Mouse (Mus musculus) midbrain, postnatal 0 days (tissue): ENCODE results near the gene Stac2. TPM values are rescaled to one million over a fixed set of nuclear protein-coding genes. Genes with fewer than 3 reads are reported as not detected.

ENCODE experiments used
- ATAC-seq: fragments of 200-750 bp; cut with Nextera tagmentation; 2 replicates; pipeline ENCODE4 v1.8.0; 2017; ENCODE audit warnings: moderate number of reproducible peaks, mild to moderate bottlenecking, moderate TSS enrichment, moderate library complexity; ENCODE audit not compliant: low FRiP score
- DNase-seq: peaks from one replicate; pipeline ENCODE4 v3.0.0-alpha.2; 2015; ENCODE audit warnings: low spot score
- H3K27ac ChIP-seq: fragments of 300-500 bp; sonication (generic); 2 replicates; pipeline ENCODE4 v1.5.1; 2014; ENCODE audit warnings: low read depth, mild to moderate bottlenecking, low read length, mixed read lengths
- H3K27me3 ChIP-seq: fragments of 300-500 bp; sonication (generic); 2 replicates; pipeline ENCODE4 v1.6.1; 2014; ENCODE audit warnings: low read length, control low read depth, mixed read lengths; ENCODE audit not compliant: insufficient read depth
- H3K36me3 ChIP-seq: fragments of 300-500 bp; sonication (generic); 2 replicates; pipeline ENCODE4 v1.6.1; 2014; ENCODE audit warnings: low read length, control low read depth, mixed read lengths; ENCODE audit not compliant: insufficient read depth
- H3K4me1 ChIP-seq: fragments of 300-500 bp; sonication (generic); 2 replicates; pipeline ENCODE4 v1.6.1; 2014; ENCODE audit warnings: mild to moderate bottlenecking, control low read depth, antibody characterized with exemption, low read length, mixed read lengths; ENCODE audit not compliant: insufficient read depth
- H3K4me2 ChIP-seq: fragments of 300-500 bp; sonication (generic); 2 replicates; pipeline ENCODE4 v1.6.1; 2014; ENCODE audit warnings: low read depth, mild to moderate bottlenecking, low read length, mixed read lengths; ENCODE audit not compliant: poor library complexity, severe bottlenecking
- H3K4me3 ChIP-seq: fragments of 300-500 bp; sonication (generic); 2 replicates; pipeline ENCODE4 v1.5.1; 2014; ENCODE audit warnings: low read depth, mild to moderate bottlenecking, low read length, moderate library complexity
- H3K9ac ChIP-seq: fragments of 300-500 bp; sonication (generic); replicated peaks from 2 replicates; pipeline ENCODE4 v1.6.1; 2014; ENCODE audit warnings: mild to moderate bottlenecking, low read length, moderate library complexity, mixed read lengths; ENCODE audit not compliant: poor library complexity, severe bottlenecking
- H3K9me3 ChIP-seq: fragments of 300-500 bp; sonication (generic); 2 replicates; pipeline ENCODE4 v1.6.1; 2016; ENCODE audit warnings: low read length, control low read depth
- CTCF ChIP-seq: IDR thresholded peaks from 2 replicates; pipeline ENCODE4 v1.5.1; 2016; ENCODE audit warnings: antibody characterized with exemption, mild to moderate bottlenecking
- WGBS: fragments of 180-500 bp; shearing (Covaris S2); extraction: QIAGEN DNeasy Blood & Tissue Kit; methylation state at CpG from one replicate; pipeline ENCODE4 v1.1.7; 2014; 5-methylcytosine and 5-hydroxymethylcytosine counted together
- polyA plus RNA-seq: library from polyadenylated mRNA; unstranded; fragments of >200 nt; fragmentation: Nextera tagmentation; extraction: Ambion mirVana; gene quantifications from 2 replicates; pipeline ENCODE4 v1.2.1, GENCODE M21; 2015
- total RNA-seq: library from RNA; depleted of rRNA; stranded (reverse); fragments of >200 nt; gene quantifications from 2 replicates; pipeline ENCODE4 v1.2.3, GENCODE M21; 2014

Gene Stac2
- total and polyA plus RNA-seq, 2 experiments from 2014 or later, result 3.5 to 8.3 TPM

GRCm38 (mm10) chr11:98082745-98083144, 29.5 kb upstream of the Stac2 start:
- 87% methylated on average over 7 of the region's 7 CpGs for WGBS
- no peak overlapping the region for H3K4me3 ChIP-seq

DNA sequence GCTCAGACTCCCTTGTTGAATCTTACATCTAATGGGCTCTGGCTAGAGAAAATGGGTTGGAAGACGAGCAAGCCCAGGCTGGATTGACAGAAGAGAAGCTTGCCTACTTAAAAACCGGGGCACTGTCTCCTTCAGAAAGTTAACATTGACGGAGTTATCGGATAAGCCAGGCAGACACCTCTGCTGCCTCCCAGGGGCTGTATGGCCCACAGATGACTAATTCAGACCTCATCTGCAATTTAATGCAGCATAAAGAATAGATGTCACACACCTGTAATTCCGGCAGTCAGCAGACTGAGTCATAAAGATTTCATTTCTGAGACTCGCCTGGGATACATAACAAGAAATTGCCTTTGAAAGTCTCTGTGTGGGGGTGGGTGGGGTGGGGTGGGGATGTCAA, 27.2 kb upstream of the Stac2 start:
- no peak overlapping the region for H3K4me2 ChIP-seq
- no peak for DNase-seq
- no peak for ATAC-seq
- no peak overlapping the region for H3K27ac ChIP-seq
- H3K27me3 ChIP-seq, result no peaks in the 10 kb centered on the region
- no peak overlapping the region for H3K9ac ChIP-seq
- peaks cover 5% of the 10 kb centered on the region for H3K36me3 ChIP-seq
- no peak for TF ChIP-seq CTCF
- H3K4me1 ChIP-seq, result no peaks in the 10 kb centered on the region
- H3K9me3 ChIP-seq, result no peaks in the 10 kb centered on the region
- H3K4me3 ChIP-seq, result no peak overlapping the region
- 71% methylated on average over 6 of the region's 6 CpGs for WGBS

More at GRCm38 (mm10) chr11:98082745-98083144, 29.5 kb upstream of the Stac2 start:
- DNase-seq (no peak), ATAC-seq (no peak)
- Histone ChIP-seq H3K9ac (no peak overlapping the region), H3K4me2 (no peak overlapping the region), H3K4me1 (no peaks in the 10 kb centered on the region), H3K9me3 (no peaks in the 10 kb centered on the region), H3K27me3 (no peaks in the 10 kb centered on the region), H3K27ac (no peak overlapping the region), H3K36me3 (peaks cover 5% of the 10 kb centered on the region)
- no peak for TF ChIP-seq CTCF

GRCm38 (mm10) chr11:98077086-98077485, 23.8 kb upstream of the Stac2 start:
- no peaks in the 10 kb centered on the region for H3K27me3 ChIP-seq
- H3K4me3 ChIP-seq, result no peak overlapping the region
- DNase-seq (no peak), ATAC-seq (no peak)
- H3K9me3 ChIP-seq, result no peaks in the 10 kb centered on the region
- TF ChIP-seq CTCF, result no peak
- no peaks in the 10 kb centered on the region for H3K36me3 ChIP-seq
- no peak overlapping the region for H3K4me2 ChIP-seq
- no peak overlapping the region for H3K9ac ChIP-seq
- H3K27ac ChIP-seq, result no peak overlapping the region
- no peaks in the 10 kb centered on the region for H3K4me1 ChIP-seq
- WGBS, result 85% methylated on average over 8 of the region's 8 CpGs

DNA sequence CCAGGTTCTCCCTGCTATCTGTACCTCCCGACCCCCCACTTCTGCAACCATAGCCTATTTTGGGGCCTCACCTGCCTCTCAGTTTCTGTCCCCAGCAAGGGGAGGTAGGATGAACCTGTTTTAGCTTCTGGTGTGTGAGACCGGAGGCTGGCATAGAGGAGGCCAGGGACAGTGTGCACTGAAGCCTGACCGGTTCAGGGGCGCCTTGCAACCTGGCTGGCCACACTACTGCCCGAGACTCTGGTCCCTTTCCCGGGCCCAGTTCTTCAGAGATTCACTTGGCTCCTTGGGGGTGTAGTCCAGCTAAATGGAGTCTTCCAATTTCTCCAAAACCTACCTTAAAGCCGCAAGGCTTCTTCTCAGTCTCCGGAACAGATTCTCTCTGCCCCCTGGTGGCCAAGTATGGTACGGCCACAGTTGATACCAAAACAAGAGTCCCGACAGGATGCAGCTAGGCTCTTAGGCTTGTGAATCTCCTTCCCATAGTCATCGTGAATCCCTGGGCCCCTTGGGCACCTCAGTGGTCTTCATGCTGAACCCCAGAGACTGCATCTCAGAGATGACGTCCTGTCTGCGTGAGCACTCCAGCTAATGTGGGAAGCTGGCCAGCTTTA, 22.0 kb upstream of the Stac2 start:
- Histone ChIP-seq H3K9me3 (no peaks in the 10 kb centered on the region), H3K27ac (no peak overlapping the region), H3K4me1 (no peaks in the 10 kb centered on the region), H3K9ac (no peak overlapping the region), H3K27me3 (no peaks in the 10 kb centered on the region), H3K36me3 (no peaks in the 10 kb centered on the region), H3K4me2 (0 out of 2 replicates have a peak overlapping the region, but pooled peaks have one; percentile 22), H3K4me3 (no peak overlapping the region)
- 17% methylated on average over 13 of the region's 13 CpGs for WGBS
- peak; percentile 89 for DNase-seq
- peak; percentile 58; the same call in 1 of the 2 replicates for ATAC-seq
- peak; percentile 95 for TF ChIP-seq CTCF

GRCm38 (mm10) chr11:98073442-98073841, 20.2 kb upstream of the Stac2 start:
- no peak for DNase-seq
- no peak for ATAC-seq
- Histone ChIP-seq H3K9ac (no peak overlapping the region), H3K36me3 (no peaks in the 10 kb centered on the region), H3K4me1 (no peaks in the 10 kb centered on the region), H3K27ac (no peak overlapping the region), H3K4me2 (no peak overlapping the region), H3K4me3 (no peak overlapping the region), H3K27me3 (no peaks in the 10 kb centered on the region), H3K9me3 (no peaks in the 10 kb centered on the region)
- no peak for TF ChIP-seq CTCF
- WGBS, result 89% methylated on average over 4 of the region's 4 CpGs

GRCm38 (mm10) chr11:98067255-98067654, 14.0 kb upstream of the Stac2 start:
- no peak overlapping the region for H3K27ac ChIP-seq
- H3K27me3 ChIP-seq, result no peaks in the 10 kb centered on the region
- ATAC-seq (no peak), DNase-seq (no peak)
- no peak overlapping the region for H3K4me2 ChIP-seq
- no peaks in the 10 kb centered on the region for H3K9me3 ChIP-seq
- H3K4me3 ChIP-seq, result no peak overlapping the region
- 96% methylated on average over 21 of the region's 21 CpGs for WGBS
- H3K9ac ChIP-seq, result no peak overlapping the region
- no peak for TF ChIP-seq CTCF
- H3K36me3 ChIP-seq, result no peaks in the 10 kb centered on the region
- H3K4me1 ChIP-seq, result no peaks in the 10 kb centered on the region
